Mouse (Mus musculus) G1E (cell line): Measurements from ENCODE around the gene Tnrc6c. TPM values are rescaled to one million over a fixed set of nuclear protein-coding genes. Genes with fewer than 3 reads are reported as not detected.

Source experiments
- ATAC-seq: 2 replicates; pipeline ENCODE4 v1.8.0; 2016; ENCODE audit warnings: mild to moderate bottlenecking; ENCODE audit not compliant: insufficient number of reproducible peaks, poor library complexity, low FRiP score, severe bottlenecking; ENCODE audit errors: extremely low read depth
- DNase-seq: peaks from one replicate; pipeline ENCODE4 v3.0.0; 2012; ENCODE audit warnings: low spot score
- H3K27me3 ChIP-seq: 2 replicates; pipeline ENCODE4 v1.6.1; 2012; ENCODE audit warnings: mild to moderate bottlenecking, low read length, inconsistent platforms; ENCODE audit not compliant: insufficient read depth
- H3K36me3 ChIP-seq: replicated peaks from 2 replicates; pipeline ENCODE3; 2012; ENCODE audit warnings: mild to moderate bottlenecking, inconsistent platforms
- H3K4me1 ChIP-seq: 2 replicates; pipeline ENCODE4 v1.6.1; 2012; ENCODE audit warnings: low read depth, low read length, inconsistent platforms, mixed read lengths; ENCODE audit not compliant: insufficient read depth
- H3K4me3 ChIP-seq: 2 replicates; pipeline ENCODE4 v1.5.1; 2012; ENCODE audit warnings: low read depth, mild to moderate bottlenecking, inconsistent platforms, low read length, moderate library complexity, mixed read lengths
- H3K9me3 ChIP-seq: replicated peaks from 2 replicates; pipeline ENCODE4 v1.6.1; 2012; ENCODE audit warnings: inconsistent platforms
- CTCF ChIP-seq: IDR thresholded peaks from 2 replicates; pipeline ENCODE4 v1.5.1; 2012; ENCODE audit warnings: low read depth, low read length, inconsistent platforms, mixed read lengths
- GATA1 ChIP-seq: IDR thresholded peaks from 2 replicates; pipeline ENCODE4 v1.6.1; 2012; ENCODE audit warnings: borderline replicate concordance, low read length, inconsistent platforms, mixed read lengths
- GATA2 ChIP-seq: IDR thresholded peaks from 2 replicates; pipeline ENCODE4 v1.6.1; 2012; ENCODE audit warnings: low read depth, low read length, inconsistent platforms, borderline replicate concordance
- POLR2AphosphoS5 ChIP-seq: IDR thresholded peaks from 2 replicates; pipeline ENCODE4 v1.6.1; 2012; ENCODE audit warnings: low read depth, low read length, inconsistent platforms; ENCODE audit not compliant: insufficient replicate concordance
- TAL1 ChIP-seq: conservative IDR thresholded peaks from 2 replicates; pipeline ENCODE4 v1.6.1; 2012; ENCODE audit warnings: low read depth, low read length, inconsistent platforms, mixed read lengths
- polyA plus RNA-seq: library from polyadenylated mRNA; stranded (reverse); fragments of >175 nt; gene quantifications from 2 replicates; pipeline ENCODE4 v1.2.3, GENCODE M21; 2012
- total RNA-seq, 2 experiments: library from RNA; stranded (forward) in 1 of 2; stranded (reverse) in 1 of 2; fragments of 200-1000 nt in 1 of 2; fragments of >200 nt in 1 of 2; fragmentation: Nextera tagmentation in 1 of 2; gene quantifications; 2 replicates each; pipeline ENCODE4 v1.2.3; 2014 to 2017

Tnrc6c gene
- total and polyA plus RNA-seq, 3 experiments = 19.2 to 47.5 (median 21.5) TPM

DNA sequence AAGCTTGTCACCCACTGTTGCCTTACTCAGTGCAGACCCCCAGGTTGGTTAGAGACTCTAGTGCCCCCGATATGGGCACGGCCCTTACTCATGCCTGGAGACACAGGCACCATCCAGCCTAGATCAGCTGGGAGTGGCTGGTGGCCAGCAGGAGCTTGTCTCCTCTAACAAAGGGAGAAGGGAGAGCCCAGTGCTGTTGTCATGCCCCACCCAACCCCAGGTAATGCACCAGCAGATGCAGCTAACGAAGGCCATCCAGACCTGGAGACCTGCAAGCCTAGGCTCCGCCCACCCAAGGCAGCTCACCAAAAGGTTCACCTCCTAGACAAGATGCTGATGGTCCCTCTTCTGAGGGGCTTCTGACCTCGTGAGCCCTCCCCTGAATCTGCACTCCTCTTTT, 111.3 kb downstream of the Tnrc6c start:
- H3K4me1 ChIP-seq = peaks cover 14% of the 10 kb centered on the region
- H3K27me3 ChIP-seq = no peaks in the 10 kb centered on the region
- peaks cover 93% of the 10 kb centered on the region for H3K36me3 ChIP-seq
- DNase-seq (no peak), ATAC-seq (no peak)
- H3K4me3 ChIP-seq = no peak overlapping the region
- H3K9me3 ChIP-seq = no peaks in the 10 kb centered on the region
- TF ChIP-seq GATA2 (no peak), TAL1 (no peak), CTCF (no peak), POLR2AphosphoS5 (no peak), GATA1 (no peak)

DNA sequence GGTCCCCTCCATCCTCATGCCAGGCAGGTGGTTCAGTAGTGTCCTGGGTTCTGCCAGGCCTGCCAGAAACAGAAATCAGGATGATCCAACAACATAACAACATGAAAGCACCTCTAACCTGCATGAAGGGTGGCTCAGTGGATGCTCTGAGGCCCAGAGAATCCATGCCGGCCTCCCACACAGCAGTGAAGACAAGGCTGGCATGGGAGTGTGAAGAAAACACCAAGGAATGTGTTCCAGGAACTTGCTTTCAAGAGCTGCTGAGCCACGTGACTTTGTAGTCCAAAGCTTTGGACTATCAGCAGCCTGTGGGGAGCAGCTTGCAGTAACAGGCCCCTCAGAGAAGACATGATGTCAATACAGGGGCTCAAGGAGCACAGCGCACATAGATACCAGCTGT, 112.2 kb downstream of the Tnrc6c start:
- Histone ChIP-seq H3K9me3 (no peaks in the 10 kb centered on the region), H3K27me3 (no peaks in the 10 kb centered on the region), H3K4me3 (no peak overlapping the region), H3K36me3 (peaks cover 91% of the 10 kb centered on the region), H3K4me1 (peaks cover 14% of the 10 kb centered on the region)
- no peak for DNase-seq
- no peak for TF ChIP-seq GATA2
- TF ChIP-seq TAL1 = no peak
- no peak for TF ChIP-seq CTCF
- no peak for TF ChIP-seq POLR2AphosphoS5
- TF ChIP-seq GATA1 = no peak
- no peak for ATAC-seq

DNA sequence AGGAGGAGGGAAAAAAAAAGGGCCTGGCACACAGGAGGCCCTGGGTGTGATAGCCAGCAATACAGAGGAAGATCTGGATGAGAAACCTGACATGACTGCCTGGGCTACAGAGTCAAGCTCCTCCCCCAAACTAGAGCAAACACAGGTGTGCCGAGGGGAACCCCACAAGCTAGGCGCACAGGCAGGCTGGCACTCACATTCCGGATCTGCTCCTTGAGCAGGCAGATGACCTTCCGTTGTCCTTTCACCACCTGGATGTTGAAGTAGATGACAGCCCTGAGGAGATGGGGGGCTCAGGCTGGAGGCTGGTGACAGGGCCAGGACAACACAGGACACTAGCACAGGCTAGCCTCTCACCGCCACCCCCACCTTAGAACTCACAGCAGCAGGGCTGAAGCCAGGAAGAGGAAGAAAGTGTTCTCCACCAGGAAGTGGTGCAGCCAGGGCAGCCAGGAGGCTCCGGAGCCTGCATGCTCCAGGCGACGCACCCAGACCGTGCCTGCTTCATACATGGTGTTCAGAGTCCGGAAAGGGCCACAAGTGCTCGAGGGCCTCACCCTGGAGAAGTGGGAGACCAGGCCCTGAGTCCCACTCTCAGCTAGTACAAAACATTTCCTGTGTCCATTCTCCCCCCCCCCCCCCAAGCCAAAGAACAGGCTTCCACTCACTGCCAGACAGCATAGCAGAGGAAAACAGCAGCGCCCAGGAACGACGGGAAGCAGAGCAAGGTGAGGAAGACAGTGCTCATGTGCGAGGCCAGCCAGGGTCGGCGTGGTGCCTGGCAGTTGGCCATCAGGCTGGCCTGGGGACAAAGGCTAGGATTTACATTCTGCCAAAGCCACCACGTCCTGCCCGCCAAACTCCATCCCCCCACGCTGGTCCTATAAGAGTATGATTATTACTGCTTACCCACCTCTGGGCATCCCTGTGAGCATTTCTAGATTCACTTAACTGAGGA, 114.9 kb downstream of the Tnrc6c start:
- H3K4me3 ChIP-seq = no peak overlapping the region
- H3K27me3 ChIP-seq = no peaks in the 10 kb centered on the region
- DNase-seq (no peak), ATAC-seq (no peak)
- no peaks in the 10 kb centered on the region for H3K9me3 ChIP-seq
- TF ChIP-seq GATA2 (no peak), GATA1 (no peak), TAL1 (no peak)
- H3K4me1 ChIP-seq = peaks cover 24% of the 10 kb centered on the region
- peaks cover 94% of the 10 kb centered on the region for H3K36me3 ChIP-seq

DNA sequence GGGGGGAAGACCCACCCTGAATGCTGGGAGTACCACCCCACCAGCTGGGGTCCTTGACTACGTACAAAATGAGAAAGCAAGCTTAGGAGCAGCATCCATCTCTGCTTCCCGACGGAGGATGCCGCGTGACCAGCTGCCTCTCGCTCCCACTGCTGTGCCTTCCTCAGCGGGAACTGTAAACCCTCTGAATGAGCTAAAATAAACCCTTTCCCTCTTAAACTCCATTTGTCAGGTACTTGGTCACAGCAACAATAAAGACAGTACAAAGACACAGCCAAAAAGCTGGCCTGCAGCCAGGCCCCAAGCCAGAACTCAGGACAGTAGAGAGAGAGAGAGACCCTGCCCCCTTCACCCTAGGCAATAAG, 115.6 kb downstream of the Tnrc6c start:
- Histone ChIP-seq H3K9me3 (no peaks in the 10 kb centered on the region), H3K36me3 (peaks cover 94% of the 10 kb centered on the region), H3K4me1 (peaks cover 26% of the 10 kb centered on the region), H3K27me3 (no peaks in the 10 kb centered on the region), H3K4me3 (no peak overlapping the region)
- ATAC-seq (no peak), DNase-seq (no peak)
- TF ChIP-seq POLR2AphosphoS5 = no peak
- no peak for TF ChIP-seq CTCF
- no peak for TF ChIP-seq GATA1
- TF ChIP-seq GATA2 = no peak
- no peak for TF ChIP-seq TAL1

DNA sequence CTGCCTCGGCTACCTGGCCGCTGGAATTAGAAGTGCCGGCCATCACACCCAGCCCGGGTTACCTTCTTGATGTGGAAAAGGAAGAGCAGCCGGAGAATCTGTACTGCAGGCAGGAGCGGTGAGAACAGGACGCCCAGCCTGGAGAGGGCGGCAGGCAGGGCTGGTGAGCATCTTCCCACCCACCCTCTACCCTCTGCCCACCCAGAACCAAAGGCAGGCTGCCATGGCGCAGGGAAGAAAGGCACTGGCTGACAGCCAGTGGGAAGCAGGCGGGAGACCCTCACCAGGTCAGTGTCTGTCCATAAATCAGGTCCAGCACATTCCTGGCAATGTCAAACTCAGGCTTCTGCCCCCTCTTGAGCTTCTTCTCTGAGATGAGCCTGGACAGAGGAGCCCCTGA, 116.3 kb downstream of the Tnrc6c start:
- TF ChIP-seq TAL1 (no peak), POLR2AphosphoS5 (no peak), GATA1 (no peak), CTCF (no peak), GATA2 (no peak)
- H3K9me3 ChIP-seq = no peaks in the 10 kb centered on the region
- peaks cover 24% of the 10 kb centered on the region for H3K4me1 ChIP-seq
- no peak overlapping the region for H3K4me3 ChIP-seq
- DNase-seq (no peak), ATAC-seq (no peak)
- peaks cover 94% of the 10 kb centered on the region for H3K36me3 ChIP-seq
- no peaks in the 10 kb centered on the region for H3K27me3 ChIP-seq

DNA sequence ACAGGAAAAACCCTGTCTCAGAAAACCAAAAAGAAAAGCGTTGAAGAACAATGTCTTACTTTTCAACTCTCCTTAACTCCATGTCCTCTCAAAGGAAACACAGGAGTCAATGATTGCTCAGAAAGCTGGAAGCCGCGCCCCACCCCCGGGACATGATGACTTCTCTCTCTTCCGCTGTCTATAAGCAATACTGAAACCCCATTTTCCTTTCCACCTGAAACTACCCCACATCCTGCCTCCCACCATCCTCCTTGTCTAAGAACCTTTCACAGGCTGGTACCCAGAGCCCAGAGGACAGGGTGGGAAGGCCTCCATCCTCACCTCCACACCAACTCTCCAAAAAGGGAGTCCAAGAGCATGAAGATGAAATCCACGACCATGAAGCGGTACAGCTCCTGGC, 118.3 kb downstream of the Tnrc6c start:
- H3K4me3 ChIP-seq = no peak overlapping the region
- no peaks in the 10 kb centered on the region for H3K9me3 ChIP-seq
- peaks cover 95% of the 10 kb centered on the region for H3K36me3 ChIP-seq
- H3K27me3 ChIP-seq = no peaks in the 10 kb centered on the region
- no peak for DNase-seq
- ATAC-seq = no peak
- TF ChIP-seq CTCF (no peak), GATA1 (no peak), GATA2 (no peak), POLR2AphosphoS5 (no peak)
- H3K4me1 ChIP-seq = peaks cover 21% of the 10 kb centered on the region
